Mouse (Mus musculus) liver, adult 2 months (tissue): ENCODE data around the gene Igfbp6.

ENCODE experiments used
- CTCF ChIP-seq: fragments of 200-500 bp; IDR thresholded peaks from 2 replicates; pipeline ENCODE4 v1.5.1; 2011; ENCODE audit warnings: low read depth, low read length, control low read depth
- POLR2A ChIP-seq: fragments of 200-500 bp; IDR thresholded peaks from 2 replicates; pipeline ENCODE4 v1.6.1; 2011; ENCODE audit warnings: low read length, control low read depth; ENCODE audit not compliant: insufficient read depth; ENCODE audit errors: extremely low read depth

- no peak for TF ChIP-seq CTCF
- no peak for TF ChIP-seq POLR2A
Observed at GRCm38 (mm10) chr15:102119121-102119830, 24.9 kb upstream of the Igfbp6 start.
